Mouse (Mus musculus): ENCODE measurements around the gene Milr1.
"Not testable (repeated sequence)": the region's sequence is repeated elsewhere in the genome, so short reads cannot be mapped to it uniquely, and the experiment has no call there.

The Milr1 gene

DNA sequence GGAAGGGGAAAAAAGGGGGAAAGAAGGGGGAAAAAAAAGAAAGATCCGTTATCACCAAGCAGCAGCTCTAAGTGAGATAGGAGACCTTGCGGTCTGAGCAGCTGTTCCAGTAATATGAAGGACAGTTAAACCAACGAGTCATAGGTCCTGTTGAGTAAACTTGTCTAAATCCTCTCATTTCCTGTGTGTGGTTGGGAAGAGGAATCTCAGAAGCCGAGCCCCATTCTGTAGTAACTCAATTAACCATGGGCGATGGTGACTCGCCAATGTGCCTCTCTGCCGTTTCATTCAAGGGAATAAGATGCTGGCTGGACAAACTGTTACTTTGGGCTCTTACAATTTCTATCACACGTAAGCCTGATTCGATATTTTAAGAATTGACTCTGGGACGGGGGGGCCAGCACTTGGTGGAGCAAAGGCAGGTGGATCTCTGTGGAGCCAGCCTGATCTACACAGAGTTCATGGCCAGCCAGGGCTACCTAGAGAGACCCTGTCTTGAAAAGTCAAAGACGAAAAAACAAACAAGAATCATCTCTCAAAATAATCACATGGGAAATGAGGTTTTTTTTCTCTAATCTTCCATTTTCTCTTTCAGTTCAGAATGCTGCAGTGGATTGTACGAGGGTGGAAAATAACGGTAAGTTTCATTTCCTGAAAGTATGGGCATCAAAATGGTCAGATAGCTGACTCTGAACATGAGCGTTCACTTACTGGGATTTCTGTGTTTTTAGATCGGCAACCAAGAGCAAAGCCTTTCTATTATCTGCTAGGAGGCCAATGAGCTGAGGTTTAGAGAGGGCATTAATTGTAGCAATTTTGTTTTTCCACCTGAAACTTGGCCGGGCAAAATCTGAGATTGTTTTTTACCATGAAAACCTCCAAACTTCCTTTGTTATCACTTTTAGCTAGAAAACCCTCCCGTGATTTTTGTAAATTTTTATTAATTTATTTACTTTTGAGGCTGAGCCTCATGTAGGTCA is at the start of gene Milr1:
Milr1 (plus strand) TSS at position 188 of the 980 bp plus-strand sequence.
- DNase-seq (ENCODE audit: low spot score in 2 of 2), result no peak

DNA sequence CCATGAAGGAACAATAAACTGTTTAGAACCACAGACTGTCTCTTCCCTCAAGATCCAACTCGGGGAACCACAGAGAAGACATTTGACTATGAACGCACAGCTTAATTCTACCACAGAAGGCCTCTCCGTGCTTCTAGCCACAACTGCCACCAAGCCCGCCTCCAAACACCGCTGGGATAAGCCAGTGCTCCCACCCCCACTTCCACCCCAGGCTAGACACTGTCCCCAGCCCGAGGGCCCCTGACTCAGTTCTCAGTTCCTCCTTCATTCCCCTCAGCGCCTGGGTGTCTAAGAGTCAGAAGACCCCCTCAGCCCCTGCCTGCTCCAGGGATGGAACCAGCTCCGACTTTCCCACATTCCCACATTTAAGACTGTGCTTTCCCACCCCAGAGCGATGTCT is 49.4 kb upstream of the Milr1 start:
- DNase-seq (ENCODE audit: low spot score in 2 of 2), result no peak

DNA sequence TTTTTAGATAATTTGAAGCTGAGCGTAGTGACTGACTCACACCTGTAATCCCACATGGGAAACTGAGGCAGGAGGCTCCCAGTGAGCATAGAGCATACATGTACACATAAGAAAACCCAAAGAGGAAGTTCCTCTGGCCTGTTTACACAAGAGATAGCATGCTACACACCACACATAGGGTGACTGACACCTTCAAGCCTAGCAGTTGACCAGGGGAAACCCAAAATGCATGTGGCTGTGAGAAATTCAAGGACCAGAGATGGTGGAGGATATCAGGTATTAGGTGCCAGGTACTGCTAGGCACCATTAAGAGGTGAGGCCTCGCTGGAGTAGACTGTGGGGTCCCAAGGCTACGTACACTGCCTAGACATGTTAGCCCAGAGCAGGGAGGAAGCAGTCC is 48.4 kb upstream of the Milr1 start:
- no peak for DNase-seq (ENCODE audit: low spot score in 2 of 2)

DNA sequence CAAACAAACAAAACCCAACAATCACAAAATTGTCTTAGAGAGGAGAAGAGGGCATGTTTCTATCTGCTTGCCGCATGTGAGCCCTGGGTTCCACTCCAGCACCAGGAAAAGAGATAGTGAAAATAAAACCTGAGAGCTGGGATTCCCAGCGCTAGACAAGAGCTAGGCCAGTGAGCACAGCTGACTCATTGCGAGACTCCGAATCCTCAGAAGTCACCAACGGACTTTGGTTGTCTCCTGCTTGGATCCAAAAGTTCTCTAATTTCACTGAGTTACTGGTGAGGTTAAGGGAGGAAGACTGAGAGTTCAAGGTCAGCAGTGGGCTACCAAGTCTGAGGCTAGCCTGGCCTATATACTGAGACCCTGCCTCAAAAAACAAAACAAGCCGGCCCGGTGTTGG is 47.1 kb upstream of the Milr1 start:
- no peak for DNase-seq (ENCODE audit: low spot score in 2 of 2)

DNA sequence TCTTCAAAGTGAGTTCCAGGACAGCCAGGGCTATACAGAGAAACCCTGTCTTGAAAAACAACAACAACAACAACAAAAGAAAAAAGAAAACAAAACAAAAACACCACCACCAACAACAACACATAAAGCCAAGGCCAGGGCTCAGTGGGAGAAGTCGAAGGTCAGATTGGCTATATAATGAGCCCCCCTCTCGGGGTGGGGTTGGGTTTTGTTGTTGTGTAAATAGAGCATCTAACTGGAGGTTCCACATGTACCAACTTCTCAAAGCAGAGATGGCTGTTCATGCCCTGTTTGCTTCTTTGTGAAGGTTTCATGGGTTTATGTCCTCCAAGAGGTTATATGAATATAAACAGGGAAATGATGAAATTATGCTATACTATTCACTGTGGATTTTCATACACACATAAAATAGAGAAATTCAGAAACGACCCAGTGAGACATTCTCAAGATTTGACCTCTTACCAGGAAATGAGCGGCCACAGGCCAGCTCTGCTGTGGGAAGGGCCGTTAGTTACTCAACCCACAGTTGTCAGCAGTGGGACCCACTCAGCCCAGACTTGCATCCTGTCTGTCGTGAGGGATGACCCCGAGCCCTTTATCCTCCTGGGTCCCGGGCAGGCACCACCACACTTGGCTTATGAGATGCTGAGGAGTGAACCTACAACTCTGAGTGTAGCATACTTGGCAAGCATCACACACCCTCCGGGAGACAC is 46.5 kb upstream of the Milr1 start:
- DNase-seq (ENCODE audit: low spot score in 2 of 2), result no peak

DNA sequence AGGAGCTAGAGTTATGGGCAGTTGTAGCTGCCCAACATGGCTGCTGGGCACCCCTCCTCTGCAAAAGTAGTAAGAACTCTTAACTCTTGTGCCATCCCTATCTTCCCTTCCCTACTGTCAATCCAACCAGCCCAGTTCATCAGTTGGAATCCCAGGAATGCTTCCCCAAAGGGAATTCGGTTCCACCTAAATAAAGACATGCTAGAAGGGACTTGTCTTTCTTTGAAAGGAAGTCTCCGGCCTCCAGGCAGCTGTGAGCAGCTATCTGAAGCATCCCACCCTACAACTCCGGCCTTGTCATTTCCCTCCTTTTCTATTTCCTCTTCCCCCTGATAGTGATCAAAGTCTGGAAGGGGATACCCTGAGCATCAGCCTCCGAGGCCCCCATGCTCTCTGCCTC is 44.8 kb upstream of the Milr1 start:
- no peak for DNase-seq (ENCODE audit: low spot score in 2 of 2)

DNA sequence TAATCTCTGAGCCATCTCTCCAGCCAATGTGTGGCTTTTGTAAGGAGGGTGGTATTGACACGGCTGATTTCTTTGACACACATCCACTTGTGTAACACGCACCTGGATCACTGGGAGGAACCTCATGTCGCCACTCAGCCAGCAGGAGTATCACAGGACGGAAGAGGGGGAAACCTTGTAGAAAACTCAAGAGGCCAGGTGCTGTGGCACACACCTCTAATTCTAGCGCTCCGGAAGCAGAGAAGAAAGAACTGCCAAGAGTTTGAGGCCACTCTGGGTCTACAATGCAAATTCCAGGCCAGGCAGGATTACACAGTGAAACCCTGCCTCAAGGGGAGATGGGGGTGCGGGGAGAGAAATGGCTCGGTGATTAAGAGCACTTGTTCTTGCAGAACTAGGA is 43.9 kb upstream of the Milr1 start:
- DNase-seq (ENCODE audit: low spot score in 2 of 2), result no peak

DNA sequence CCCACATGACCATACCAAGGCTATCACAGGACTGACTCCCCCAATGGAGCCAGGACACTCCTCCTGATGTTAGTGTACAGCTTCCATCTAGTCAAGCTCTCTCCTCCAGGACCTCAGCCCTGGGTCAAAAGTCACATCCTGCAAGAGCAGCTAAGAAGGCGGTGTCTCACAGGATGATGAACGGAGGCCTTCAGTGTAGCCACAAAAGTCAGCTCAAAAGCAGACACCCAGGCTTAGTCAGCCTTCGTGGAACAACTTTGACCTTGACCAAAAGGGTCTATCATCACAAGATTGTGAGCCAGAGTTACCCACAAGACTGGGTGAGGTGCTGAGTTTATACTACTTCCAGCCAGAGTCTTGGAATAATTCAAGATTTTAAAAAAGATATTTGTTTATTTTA is 43.2 kb upstream of the Milr1 start:
- DNase-seq (ENCODE audit: low spot score in 2 of 2), result no peak

DNA sequence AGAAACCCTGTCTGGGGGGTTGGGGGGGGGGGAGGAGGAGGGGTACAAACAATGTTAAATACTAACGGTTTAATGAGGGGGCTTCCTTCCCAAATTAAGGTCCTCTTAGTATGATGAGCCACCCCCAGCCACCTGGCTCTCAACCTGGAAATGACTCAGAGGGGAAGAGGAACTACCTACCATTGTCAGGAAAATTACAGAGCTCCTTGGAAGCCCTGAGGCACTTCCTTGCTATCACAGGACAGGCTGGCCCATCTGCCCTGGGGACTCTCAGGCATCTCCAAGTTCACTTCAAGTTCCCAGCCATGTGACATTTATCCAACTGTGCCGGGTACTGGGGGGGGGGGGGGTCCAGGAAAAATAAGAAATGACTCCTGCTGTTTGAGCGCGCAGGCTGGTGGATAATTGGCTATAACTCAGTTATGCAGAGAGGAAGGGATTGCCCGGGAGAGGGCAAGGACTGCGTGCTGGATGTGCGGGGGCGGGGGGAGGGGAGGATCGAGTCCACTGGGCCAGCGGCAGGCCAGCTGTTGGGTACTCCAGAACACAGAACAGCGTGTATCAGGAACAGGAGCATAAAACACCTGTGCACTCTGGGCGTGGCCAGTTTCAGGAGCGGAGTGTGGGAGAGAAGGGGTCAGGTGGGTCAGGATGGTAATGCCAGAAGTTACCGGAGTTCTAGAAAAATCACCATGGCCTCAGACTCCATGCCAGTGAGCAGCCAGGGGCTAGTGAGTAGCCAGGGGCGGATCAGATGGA is 41.6 kb upstream of the Milr1 start:
- DNase-seq (ENCODE audit: low spot score in 2 of 2), result no peak

DNA sequence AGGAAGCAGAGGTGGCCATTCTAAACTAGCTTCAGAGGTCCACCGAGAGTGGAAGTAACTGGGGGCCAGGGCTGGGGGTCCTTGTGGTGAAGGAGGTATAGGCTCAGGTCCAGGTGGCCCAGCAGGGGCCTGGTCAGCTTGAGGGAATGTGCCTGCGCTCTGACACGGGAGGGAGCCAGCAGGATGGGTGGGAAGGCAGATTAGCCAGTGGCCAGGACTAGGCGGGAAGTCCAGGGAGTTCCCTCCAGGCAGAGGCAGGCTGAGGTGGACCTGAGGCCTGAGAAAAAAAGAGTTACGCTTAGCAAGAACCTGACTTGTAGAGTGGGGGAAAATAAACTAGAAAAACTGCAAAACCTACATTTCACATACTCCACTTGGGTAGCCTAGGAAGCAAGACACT is 40.2 kb upstream of the Milr1 start:
- no peak for DNase-seq (ENCODE audit: low spot score in 2 of 2)

DNA sequence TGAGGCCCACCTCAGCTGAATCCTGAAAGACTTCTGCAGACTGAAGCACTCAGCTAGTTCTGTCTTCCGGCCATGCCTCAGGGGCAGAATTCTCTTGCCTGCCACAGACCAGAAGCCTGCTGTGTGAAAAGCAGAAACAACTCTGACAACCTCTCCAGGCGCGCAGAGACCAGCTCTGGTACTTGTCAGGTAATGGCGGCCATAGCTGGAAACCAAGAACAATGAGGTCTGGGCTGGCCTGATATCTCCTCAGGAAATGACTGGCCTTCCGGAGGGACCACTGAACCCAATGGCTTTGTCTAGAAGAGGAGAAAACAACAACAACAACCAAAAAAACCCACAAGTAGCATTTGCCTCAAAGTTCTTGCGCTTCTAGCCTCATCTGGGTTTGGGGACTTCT is 36.0 kb upstream of the Milr1 start:
- DNase-seq (ENCODE audit: low spot score in 2 of 2), result no peak

DNA sequence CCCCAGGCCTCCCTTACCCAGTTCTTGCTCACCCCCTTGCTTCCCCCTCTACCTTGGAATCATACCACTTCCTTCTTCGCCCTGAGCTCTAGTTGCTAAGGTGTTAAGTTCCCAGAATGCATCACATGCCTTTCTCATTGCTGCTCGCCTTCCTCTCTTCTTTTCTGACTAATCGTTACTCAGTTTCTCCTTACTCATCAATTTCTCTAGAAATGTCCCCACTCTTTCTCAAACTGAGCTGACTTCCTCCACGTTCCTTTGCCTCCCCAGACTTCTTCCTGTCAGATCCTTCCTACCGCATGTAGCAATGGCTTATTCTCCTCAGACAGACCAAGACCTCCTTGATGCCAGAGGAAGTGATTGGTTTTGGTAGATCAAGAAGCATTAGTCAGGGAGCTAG is 34.5 kb upstream of the Milr1 start:
- no peak for DNase-seq (ENCODE audit: low spot score in 2 of 2)

DNA sequence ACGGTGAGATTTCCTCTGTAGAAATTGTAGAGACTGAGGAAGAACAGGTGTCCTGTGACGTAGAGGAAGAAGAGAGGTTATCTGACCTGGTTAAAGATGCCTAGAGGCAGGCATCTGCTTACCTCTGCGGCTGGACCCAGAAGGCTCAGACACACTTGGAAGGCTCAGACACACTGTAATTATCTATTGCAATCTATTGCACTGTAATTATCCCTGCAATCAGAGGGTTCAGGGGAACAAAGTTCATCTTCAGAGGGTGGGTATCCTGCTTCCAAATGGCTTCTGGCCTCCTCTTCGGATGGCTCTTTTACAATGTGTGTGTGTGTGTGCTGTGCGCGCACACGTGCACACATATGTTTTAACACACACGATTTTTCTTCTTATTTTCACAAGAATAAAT is 30.6 kb upstream of the Milr1 start:
- no peak for DNase-seq (ENCODE audit: low spot score in 2 of 2)

DNA sequence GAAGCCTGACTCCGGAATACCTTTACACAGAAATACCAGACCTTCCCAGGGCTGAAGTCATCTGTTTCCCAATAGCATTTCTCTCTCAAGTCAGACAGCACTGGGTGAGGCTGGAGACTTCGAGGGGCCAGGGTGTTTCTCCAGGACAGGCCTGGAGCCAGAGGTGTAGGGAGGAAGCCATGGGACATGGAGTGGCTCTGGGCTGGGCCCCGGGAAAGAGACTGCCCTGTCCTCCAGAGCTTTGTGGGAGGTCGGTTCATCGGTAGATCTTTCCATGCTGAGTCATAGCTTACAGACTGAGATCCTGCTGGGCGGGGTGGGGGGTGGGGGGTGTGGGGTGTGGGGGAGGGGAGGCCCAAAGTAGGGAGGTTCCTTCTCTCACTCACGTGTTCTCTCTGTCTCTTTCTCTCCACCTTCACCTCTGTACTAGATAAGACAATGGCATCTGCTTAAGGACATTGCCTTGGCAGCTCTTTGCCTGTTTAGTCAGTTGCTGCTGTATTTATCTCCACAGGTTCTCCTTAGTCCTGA is 28.1 kb upstream of the Milr1 start:
- no peak for DNase-seq (ENCODE audit: low spot score in 2 of 2)

DNA sequence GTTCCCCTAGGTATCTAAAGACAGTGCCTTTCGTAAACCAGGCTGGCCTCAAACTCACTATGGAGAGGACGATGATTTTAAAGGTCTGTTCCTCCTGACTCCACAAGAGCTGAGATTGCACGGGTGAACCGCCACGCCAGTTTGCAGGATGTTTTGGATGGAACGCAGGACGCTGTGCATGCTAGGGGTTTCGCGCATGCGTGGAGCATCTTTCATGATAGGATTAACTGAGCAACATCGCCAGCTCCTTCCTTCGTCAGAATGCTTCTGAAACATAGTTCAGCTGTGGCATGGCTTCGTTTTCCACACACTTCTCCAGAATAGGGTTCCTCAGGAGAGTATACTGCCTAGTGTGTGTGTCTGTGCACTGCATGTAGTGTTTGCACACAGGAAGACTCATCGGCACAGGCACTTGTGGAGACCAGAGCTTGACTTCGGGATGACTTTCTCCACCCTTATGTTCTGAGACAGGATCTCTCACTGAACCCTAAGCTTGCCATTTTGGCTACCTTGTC is 27.4 kb upstream of the Milr1 start:
- no peak for DNase-seq (ENCODE audit: low spot score in 2 of 2)

DNA sequence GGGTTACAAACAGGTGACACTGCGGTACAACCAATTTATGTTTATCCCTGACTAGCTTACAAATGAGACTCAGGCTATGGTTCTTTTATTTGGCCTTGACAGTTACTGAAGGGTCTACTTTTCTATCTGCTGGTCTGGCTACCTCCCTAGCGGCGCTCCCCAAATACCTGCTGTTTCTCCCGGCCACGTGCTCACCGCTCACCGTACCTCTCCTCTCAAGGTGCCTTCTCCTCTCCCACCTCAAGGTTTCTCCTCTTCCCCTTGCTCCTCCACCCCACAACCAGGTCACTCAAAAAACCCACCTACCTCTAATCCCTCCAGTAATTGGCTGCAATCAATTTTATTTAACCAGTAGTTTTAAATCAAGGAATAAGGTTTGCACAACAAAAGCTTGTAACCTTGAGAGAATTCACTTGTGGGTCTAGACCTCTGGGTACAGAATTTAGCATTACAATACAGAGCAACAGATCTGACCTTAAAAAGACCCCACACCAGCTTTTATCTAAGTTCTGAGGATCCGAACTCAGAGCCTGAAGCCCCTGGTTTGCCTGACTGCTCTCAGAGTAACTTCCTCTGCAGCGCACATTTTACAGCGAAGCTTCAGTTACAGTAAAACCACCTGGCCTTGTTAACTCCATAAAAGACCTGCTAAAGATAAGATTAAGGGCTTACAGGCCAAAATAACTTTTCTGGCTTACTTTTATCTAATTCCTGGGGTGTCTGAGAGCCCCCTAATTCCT is 26.7 kb upstream of the Milr1 start:
- DNase-seq (ENCODE audit: low spot score in 2 of 2), result no peak

DNA sequence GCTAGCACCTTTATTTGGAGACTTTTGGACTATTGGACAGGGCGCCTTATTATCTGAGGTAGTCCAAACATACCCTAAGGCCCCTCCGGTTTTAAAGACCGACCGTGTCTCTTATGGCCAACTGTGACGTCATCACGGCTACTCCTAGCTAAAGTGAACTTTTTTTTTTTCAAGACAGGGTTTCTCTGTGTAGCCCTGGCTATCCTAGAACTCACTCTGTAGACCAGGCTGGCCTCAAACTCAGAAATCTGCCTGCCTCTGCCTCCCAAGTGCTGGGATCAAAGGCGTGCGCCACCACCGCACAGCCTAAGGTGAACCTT is 26.1 kb upstream of the Milr1 start:
- DNase-seq (ENCODE audit: low spot score in 2 of 2), result not testable (repeated sequence)

DNA sequence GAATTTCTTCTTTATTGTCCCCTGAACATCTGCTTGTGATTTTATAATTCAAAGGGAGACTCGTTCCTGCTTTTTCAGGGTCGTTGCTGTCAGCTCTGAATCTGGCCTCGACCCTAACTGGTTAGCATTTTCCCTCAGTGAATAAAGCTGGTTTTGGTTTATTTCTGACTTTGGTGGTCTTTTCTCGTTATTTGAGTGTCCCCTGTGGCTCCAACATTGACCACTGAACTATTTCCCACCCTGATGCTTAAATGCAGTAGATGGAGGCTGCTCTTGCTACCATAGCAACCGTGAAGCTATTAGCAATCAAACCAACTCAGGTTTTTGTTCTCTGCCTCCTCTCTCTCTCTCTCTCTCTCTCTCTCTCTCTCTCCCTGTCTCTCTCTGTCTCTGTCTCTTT is 23.1 kb upstream of the Milr1 start:
- no peak for DNase-seq (ENCODE audit: low spot score in 2 of 2)

DNA sequence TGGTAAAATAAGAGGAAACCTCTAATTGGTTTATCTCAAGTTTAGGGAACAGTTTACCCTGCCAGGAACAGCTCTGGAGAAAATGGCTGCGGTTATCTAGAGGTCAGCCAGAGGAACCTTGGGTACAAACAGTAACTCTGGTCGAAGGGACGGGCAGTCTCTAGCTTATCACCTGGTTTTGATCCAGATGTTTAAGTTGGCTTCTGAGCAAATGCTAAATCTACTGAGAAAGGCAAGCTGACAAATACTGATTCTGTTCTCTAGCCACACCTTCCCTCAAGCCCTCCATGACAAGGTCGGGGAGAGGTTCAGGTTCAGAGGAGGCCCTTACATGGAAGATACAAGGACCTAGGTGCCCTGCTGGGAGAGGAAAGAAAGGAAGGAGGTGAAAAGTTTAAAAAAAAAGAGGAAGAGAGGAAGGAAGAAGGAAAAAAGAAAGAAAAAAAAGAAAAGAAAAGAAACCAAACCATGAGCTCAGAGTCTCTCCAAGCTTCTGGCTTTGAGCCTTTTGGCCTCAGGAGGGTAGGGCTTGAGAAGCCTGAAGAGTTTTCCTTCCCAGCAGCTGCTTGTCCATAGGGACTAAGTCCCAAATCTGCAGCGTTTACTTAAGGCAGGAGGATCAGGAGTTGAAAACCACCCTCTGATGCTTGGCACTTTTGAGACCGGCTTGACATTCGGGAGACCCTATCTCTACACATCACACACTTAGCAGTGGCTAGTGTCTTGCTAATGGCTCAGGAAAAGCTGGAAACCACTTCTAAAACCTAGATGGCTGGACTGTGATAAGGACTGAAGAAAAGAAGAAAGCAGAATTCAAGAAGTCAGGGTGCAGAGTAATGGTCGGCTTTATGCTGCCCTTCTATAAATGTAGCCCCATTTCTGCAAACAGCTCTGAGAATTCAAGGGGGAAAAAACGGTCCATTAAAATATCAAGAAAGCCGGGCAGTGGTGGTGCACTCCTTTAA is 22.3 kb upstream of the Milr1 start:
- no peak for DNase-seq (ENCODE audit: low spot score in 2 of 2)

DNA sequence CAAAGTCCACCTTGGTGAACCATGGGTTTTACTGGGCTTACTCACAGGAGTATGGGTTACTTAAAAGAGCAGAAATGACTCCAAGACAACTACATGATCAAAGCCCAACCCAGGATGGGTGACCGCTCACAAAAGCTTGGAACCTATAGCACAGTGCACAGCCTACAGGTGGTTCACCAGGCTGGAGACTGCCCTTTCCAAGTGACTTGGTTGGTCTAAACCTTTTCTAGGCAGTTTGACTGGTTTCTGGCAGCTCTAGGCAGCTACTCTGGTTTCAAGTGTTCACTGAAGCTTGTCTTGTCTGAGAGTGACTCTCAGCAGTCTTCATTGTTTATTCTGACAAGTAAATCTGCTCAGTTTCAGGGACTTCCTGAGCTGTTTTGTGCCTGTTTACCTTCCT is 21.4 kb upstream of the Milr1 start:
- DNase-seq (ENCODE audit: low spot score in 2 of 2), result no peak
